Mouse (Mus musculus) gastrocnemius, adult 18-20 months (tissue): ENCODE measurements at regions not wholly inside any gene's neighbourhood (a gene's known extent, or its start where the extent isn't known, plus 50 kb on each side); places are given as distances from the start of the nearest gene placed in this dataset.
A peak's percentile ranks its signal among the peaks of the same experiment; 100 is the strongest.

ENCODE experiments used
- DNase-seq: peaks from one replicate; pipeline ENCODE4 v3.0.0; 2021; ENCODE audit warnings: low spot score

- no peak for DNase-seq
Observed at GRCm38 (mm10) chr12:26653781-26654180, 184.8 kb downstream of the Cmpk2 start.

GRCm38 (mm10) chr12:26646141-26646540, 177.1 kb downstream of the Cmpk2 start:
- peak; percentile 1 for DNase-seq

GRCm38 (mm10) chr12:26635665-26636241, 166.7 kb downstream of the Cmpk2 start:
- DNase-seq = no peak

- no peak for DNase-seq
Observed at GRCm38 (mm10) chr12:26635253-26635652, 166.2 kb downstream of the Cmpk2 start.

- DNase-seq = no peak
Observed at GRCm38 (mm10) chr12:26631795-26632122, 162.8 kb downstream of the Cmpk2 start.

GRCm38 (mm10) chr12:26631111-26631794, 162.2 kb downstream of the Cmpk2 start:
- no peak for DNase-seq

GRCm38 (mm10) chr12:26621135-26621932, 152.3 kb downstream of the Cmpk2 start:
- DNase-seq = no peak

- no peak for DNase-seq
Observed at GRCm38 (mm10) chr12:26620501-26621134, 151.6 kb downstream of the Cmpk2 start.

- no peak for DNase-seq
Observed at GRCm38 (mm10) chr12:26617969-26618368, 149.0 kb downstream of the Cmpk2 start.

GRCm38 (mm10) chr12:26613086-26613705, 144.2 kb downstream of the Cmpk2 start:
- no peak for DNase-seq

- no peak for DNase-seq
Observed at GRCm38 (mm10) chr12:26610079-26610478, 141.1 kb downstream of the Cmpk2 start.

GRCm38 (mm10) chr12:26598501-26598900, 129.5 kb downstream of the Cmpk2 start:
- DNase-seq = no peak

GRCm38 (mm10) chr12:26592125-26592524, 123.1 kb downstream of the Cmpk2 start:
- DNase-seq = no peak

- DNase-seq = no peak
Observed at GRCm38 (mm10) chr12:26589091-26589490, 120.1 kb downstream of the Cmpk2 start.

- no peak for DNase-seq
Observed at GRCm38 (mm10) chr12:26577438-26577837, 108.4 kb downstream of the Cmpk2 start.

- DNase-seq = no peak
Observed at GRCm38 (mm10) chr12:26571602-26572001, 102.6 kb downstream of the Cmpk2 start.

- DNase-seq = no peak
Observed at GRCm38 (mm10) chr12:26567435-26567834, 98.4 kb downstream of the Cmpk2 start.

GRCm38 (mm10) chr12:26562858-26563257, 93.9 kb downstream of the Cmpk2 start:
- DNase-seq = no peak

GRCm38 (mm10) chr12:26559560-26559959, 90.6 kb downstream of the Cmpk2 start:
- DNase-seq = no peak

- DNase-seq = no peak
Observed at GRCm38 (mm10) chr12:26557411-26557810, 88.4 kb downstream of the Cmpk2 start.

- no peak for DNase-seq
Observed at GRCm38 (mm10) chr12:26551168-26551926, 82.3 kb downstream of the Cmpk2 start.
